Mouse (Mus musculus) kidney, postnatal 36 days (tissue): ENCODE results near the gene Srgap2.
A peak's percentile ranks its signal among the peaks of the same experiment; 100 is the strongest.

ENCODE experiments used
- DNase-seq, 2 experiments: peaks; one replicate each; pipeline ENCODE4 v3.0.0; 2021 to 2022; ENCODE audit warnings: mixed read lengths in 2 of 2

The Srgap2 gene

DNA sequence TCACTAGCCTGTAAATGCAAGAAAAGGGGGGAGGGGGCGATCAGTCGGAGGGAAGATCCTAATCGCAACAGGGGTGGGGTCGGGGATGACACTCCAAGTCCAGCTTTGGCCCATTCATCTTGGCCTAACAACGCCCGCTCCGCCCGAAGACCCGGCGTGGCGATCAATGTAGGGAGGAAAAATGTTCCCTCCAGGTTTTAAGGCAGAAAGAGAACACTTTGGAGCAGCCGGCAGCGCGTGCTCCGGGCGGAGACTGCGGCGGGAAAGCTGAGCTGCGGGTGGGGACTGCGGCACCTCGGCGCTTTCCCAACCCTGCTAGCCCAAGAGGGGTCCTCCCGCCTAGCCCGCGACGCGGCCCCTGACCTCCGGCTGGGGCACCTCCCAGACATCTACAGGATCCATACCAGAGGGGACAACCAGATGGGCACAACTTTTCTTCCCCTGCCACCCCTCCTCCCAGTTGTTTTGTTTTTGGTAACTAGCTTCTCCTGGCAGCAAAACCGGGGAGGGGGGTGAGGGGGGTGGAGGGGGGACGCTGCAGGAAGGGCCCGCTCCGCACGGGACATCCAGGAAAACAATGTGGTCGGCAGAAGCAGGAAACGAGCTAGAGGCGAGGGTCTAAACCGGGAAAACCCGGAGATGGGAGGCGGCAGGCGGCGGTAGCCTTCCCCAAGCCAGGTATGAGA, 1.4 kb downstream of the Srgap2 start:
- peak; percentile 33 to 62 for DNase-seq

DNA sequence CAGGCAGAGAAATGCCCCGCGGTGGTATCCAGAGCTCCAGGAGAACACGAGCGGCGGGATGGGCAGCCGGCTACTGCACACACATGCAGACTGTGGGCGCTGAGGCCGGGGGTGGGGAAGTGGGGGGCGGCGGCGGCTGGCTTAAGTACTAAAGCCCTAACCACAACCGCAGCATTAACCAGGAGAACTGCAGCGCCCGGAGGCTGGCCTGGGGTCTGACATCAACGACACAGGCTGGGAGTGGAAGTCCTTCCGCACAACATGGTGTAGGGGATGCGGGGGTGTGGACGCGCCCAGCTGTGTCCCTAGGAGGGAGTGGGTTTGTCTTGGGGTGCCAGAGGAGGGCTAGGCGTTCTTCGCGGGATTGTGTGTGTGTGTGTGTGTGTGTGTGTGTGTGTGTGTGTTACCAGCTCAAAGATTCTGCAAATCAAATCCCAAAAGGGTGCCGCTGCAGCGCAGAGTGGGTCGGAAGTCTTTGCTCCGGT, 2.0 kb downstream of the Srgap2 start:
- peak; percentile 24 to 47 for DNase-seq

DNA sequence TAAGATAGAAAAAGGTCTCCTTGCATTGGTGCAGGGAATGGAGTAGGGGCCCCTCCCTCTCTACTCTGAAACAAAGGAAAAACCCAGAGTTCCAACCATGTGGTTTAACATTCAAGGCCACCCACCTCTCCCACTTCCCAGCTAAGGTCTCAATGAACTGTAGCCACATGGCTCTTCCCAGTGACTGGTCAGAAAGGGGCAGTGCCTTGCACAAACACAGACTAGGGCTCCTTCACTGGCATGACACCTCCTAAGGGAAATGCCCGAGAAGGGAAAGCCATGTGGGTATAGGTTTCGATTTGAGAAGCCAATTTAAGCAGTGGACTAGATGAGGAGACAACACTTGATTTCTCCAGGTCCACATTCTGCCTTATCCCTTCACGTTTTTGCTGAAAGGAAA, 3.4 kb downstream of the Srgap2 start:
- no peak for DNase-seq

DNA sequence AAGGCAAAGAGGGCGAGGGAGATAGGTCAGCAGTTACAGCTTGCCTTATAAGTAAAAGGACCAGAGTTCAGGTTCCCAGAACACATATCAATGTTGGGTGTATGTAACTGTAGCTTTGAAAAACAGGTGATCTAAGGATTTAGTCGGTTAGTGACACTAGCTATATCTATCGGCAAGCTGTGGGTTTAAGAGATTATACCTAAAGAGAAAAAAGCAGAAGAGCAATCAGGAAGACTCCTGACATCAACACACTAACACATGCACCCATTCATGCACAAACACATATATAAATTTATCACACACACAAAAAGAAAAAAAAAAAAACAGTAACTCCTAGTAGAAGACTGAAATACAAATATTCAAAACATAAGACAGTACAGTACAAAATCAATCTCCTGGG, 10.6 kb downstream of the Srgap2 start:
- no peak for DNase-seq

DNA sequence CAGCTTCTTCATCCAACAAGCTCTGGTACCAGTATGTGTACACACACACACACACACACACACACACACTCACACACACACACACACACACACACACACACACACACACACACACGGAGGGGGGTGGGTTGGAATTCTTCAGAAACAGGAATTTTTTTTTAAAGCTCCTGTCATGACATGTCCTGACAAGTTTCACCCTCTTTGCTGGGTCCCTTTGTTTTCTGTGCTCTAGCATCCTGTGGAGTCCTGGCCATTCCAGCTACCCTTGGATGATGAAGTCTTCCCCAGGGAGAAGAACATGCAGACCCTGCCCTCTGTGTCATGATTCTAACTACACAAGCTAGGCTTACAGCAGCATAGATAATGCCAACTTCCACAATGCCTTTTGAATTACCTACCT, 13.0 kb downstream of the Srgap2 start:
- DNase-seq: peak in 1 of 2 experiments; percentile 31

DNA sequence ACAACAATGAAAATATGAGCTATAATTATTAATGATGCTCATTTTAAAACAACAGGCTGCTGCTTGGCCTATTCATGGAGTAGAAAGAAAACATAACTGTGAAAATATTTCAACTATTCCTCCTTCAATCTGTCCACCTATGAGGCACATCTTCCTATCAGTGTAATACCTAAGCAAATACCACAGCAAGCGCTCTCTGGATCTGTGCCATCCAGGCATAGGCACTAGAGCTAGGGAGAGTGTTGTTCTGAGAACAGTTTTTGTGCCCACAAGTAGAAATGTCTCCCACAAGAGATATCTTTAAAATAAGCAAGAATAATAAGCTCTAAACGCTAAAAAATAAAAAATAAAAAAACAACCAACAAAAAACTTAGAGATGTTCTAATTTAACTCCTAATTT, 14.0 kb downstream of the Srgap2 start:
- DNase-seq: peak in 1 of 2 experiments; percentile 22

DNA sequence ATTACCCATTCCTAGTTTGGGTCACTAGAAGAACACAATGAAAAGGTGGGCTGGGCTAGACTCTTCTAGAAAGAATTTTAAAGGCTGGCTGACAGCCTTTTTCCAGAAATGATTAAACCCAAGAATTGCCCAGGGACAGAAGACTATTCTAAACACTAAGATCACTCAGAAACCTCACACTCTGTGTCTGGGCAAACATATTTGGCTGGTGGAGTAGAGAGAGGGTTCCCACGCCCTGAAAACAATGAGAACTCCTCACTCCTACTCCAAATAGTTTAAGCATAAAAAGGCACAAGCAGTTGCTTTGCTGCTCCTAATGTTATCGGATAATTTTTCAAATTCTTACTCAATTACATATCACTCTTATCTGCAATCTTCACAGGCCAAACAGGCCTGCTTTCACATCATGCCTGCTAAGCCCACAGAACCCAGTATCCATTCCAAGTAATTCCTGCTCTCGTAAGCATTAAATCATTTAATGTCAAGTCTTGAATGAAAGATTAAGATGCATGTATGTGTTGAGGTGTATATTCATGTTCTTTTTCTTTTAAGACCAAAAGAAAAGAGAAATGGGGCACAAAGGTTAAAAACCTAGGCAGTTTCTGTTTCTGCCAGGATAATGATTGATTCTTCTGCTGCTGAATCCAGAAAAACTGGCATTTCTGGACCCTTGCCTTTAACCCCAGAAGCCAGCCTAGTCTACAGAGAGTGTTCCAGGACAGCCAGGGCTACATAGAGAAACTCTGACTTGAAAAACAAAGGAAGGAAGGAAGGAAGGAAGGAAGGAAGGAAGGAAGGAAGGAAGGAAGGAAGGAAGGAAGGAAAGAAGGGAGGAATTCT, 15.3 kb downstream of the Srgap2 start:
- DNase-seq: peak; percentile 49 to 57

DNA sequence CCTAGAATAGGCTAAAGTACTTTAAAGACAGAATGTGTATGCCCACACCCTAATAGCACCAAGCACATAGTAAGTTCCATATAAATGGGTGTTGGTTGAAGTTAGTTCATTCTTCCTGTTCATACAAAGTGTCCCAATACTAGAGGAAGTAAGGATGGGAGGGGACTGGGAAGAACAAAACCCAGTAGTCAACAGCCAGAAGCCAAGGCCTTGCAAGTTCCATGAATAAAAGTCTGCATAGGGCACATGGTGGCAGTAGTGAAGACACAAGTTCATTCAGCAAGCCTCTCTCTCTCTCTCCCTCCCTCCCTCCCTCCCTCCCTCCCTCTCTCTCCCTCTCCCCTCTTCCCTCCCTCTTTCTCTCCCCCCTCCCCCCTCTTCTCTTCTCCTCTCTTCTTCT, 16.0 kb downstream of the Srgap2 start:
- no peak for DNase-seq

DNA sequence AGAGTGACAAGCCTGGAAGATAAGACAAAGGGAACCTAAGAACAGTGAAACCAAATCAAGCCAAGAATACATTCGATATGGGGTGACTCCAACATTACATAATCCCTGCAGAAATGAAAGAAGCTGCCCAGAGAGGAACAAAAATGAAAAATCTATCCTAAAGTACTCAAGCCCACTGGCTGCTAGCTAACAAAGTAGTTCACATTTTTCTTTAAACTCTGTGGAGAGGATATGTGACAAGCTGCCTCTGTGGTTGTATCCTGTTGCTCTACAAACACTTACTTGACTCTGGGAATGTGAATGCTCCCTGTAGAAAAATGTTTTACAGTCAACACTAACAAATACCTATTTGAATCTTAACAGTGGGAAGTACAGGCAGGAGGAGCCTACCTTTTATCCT, 25.5 kb downstream of the Srgap2 start:
- DNase-seq: no peak

DNA sequence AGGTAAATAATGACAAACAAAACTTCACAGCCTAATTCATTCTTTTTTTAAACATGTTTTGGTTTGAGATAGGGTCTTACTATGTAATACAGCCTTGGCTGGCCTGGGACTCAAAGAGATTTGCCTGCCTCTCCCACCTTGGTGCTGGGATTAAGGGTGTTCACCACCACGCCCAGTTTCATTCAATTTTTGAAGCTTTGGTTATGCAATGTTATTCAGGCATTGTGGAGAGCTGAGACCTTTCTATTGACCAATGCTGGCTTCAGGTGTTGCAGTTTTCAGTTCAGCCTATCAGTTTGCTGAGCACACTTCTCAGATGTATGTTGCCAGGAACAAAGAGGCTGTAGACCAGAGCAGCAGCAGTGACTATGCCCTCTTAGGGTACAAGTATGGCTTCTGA, 28.9 kb downstream of the Srgap2 start:
- no peak for DNase-seq

DNA sequence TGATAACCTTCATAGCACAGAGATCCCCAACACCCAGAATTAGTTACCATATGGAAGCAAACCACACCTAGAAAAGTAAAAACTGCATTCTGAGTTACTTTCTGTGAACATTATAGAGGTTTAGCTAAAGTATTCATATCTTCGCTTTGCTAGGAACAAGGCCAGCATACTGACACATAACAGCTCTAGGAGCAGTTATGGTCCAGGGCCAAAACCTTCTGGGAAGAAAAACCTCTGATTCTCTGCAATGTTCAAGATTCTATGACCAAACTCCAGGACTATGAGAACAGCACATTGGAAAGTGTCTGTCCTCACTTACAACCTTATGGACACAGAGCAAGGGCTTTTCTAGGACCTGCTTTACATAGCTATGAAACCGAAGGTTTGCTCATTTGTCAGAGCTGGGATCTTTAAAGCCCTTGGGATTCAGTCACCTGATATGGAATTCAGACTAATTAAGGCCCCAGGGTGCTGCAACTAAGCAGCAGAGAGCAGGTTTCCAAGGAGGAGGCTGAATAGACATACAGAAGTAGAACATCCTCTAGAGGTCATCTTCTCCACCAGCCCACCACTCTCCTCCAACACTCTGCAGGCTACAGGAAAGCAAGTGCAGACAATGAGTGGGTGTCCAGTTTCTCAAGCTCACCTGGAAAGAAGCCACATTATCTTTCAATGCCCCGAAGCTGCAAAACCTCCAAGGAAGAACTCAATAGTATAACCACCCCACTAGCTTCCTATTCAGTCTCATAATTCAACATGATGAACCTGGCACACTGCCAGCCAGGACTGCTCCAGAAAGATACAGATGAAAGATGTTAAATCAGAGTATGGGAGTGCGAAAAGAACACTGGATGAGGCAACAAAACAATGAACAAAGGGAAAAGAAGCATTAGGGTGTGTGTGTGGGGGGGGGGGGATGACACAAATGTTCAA, 32.9 kb downstream of the Srgap2 start:
- peak; percentile 29 to 66 for DNase-seq

DNA sequence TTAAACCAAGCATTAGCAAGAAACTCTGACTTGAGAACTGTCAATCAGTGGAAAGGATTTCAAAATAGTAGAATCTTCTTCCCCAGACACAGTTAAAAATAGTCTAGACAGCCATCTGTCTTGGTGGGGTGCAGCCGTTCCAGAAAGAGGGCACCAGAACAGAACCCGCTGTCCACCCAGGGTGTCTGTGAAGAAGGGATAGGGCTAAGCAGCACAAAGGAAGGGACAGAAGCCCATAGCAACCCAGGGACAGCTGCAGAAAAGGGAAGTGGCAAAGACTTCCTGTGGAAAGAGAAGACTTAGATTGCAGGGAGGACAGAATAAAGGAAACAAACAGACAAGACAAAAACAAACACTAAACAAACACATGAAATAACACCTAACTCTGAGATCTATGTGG, 34.8 kb downstream of the Srgap2 start:
- no peak for DNase-seq

DNA sequence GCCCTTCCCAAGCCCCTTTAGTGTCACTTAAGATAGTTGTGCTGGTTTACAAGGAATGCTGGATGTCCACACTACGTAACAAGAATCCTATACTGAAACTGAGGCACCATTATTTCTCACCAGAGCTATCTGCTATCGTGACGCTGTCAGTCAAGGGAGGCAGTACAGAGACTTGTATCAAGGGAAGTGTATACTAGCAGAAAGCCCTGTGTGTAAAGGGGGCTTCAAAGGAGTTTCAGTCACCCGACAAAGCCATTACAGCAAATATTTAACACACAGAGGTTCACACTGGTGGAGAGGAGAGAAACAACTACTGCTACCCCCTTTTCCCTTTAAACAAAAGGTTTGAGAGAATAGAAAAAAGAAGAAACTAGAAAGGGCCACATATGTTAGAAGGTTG, 35.6 kb downstream of the Srgap2 start:
- DNase-seq: no peak

DNA sequence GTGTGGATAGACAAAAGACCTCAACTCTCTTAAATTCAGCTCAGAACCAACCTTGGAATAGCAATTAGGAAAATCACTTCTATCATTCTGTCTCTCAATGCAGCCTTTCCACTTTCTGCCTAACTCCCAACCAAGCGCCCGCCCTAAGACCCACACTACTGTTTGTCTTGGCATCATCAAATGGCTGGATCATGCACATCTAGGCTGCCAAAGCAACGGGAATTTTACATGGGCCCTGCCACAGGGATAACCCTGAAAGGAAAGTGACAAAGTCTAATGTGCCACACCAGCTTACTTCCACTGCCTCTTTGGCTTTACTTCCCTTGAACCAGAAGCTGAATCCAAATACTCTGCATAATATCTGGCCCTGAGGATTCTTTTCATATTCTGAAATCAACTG, 37.8 kb downstream of the Srgap2 start:
- DNase-seq: peak; percentile 22 to 40

DNA sequence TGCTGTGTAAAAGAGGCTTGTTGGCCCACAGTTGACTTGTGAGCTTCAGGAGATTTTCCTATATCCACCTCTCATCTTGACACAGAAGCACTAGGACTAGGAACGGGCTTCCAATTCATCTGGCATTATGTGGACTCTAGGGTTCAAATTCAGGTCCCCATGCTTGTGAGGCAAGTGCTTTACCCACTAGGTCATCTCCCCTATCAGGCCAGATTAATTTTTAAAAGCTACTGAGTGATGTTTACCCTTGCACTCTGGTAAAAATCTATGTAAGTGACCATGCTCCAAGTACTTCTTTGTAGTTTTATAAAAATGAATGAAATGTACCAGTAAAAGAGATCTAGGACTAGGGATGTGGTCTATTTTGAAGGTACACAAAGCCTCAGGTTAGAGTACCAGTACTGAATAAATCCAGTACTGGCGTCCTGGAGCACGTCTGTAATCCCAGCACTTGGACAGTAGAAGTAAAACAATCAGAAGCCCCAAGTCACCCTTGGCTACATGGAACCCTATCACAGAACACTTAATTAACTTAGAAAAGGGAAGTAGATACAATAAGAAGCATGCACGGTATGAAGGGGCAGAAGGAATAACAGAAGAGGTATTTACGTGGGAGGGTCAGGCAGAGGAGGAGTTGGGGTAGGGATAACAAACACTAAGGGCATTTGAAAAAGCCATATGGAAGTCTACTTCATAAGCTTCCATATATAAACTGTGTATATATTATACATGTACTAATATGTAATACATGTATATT, 40.9 kb downstream of the Srgap2 start:
- DNase-seq: peak in 1 of 2 experiments; percentile 20

DNA sequence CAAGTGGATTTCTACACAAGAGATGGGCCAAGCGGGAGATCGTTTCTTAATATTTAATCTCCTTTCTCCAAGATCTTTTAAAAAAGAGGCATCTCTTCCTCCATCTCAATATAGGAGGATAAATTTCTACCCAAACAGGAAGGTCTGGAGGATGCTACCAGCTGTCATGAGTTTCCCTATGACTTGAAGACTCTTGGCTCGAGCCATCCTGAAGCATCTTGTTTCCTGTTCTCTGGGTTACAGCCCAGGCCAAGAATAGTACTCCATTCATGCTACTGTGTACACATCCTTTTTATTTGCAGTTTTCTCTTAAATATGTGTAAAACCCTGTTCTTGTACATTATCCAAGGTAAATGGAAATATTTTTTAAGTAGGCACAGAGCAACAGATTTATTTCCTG, 44.9 kb downstream of the Srgap2 start:
- peak in 1 of 2 experiments; percentile 48 for DNase-seq

DNA sequence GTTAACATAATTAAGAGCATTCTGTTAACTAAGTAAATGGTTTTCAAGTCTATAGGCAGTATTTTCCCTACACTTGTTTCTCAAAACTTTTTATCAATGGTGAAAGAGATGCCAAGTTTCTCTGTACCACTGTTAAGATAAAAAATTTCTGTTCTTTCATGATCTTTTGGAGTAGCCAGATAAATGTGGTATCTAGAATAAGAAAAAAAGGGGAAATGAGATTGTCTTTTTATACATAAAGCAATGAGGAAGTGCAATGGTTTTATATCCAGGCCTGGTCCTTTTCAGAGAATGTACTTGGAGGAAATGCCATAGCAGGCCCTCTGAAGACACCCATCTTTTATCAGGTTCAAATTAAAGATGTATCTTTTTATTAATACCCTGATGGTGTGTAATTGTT, 45.8 kb downstream of the Srgap2 start:
- DNase-seq: no peak

DNA sequence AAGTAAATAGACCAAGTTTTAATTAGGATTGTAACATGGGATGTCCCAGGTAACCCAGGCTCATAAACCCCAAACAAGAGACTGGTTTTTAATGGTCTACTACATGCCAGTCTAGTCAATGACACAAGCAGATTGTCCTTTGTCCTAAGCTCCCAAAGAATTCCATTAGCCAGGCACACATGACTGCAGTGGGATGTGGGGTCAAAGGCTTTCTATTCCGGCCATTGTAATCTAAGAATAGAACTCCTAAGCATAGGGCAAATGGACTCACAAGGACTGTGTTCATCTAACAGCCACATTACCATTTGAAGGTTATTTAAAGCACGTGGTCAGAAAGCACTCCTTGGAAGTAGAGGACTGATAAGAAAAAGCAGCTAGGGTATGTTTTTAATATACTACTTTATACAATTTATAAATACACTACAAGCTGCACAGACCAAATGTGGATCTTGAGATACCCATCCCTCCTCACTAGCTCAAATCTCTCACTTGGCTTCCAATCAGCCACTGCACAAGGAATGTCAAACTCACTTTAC, 48.3 kb downstream of the Srgap2 start:
- DNase-seq: peak; percentile 37 to 72

DNA sequence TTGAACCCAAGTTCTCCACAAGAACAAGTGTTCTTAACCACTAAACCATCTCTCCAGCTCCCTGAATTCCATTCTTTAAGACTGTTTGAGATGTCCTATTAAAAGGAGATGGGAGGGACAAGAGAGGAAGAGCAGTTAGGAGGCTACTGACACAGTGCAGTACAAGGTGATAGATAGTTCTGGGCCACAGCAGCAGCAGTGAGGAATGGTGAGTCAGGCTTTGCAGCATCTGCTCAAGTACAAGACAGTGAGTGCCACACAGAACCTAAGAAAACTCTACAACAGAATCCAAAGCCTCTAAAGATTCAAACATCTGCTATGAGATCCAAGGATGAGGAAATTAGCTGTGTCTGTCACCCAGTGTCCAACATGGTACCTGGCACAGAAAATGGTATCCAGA, 51.8 kb downstream of the Srgap2 start:
- no peak for DNase-seq

DNA sequence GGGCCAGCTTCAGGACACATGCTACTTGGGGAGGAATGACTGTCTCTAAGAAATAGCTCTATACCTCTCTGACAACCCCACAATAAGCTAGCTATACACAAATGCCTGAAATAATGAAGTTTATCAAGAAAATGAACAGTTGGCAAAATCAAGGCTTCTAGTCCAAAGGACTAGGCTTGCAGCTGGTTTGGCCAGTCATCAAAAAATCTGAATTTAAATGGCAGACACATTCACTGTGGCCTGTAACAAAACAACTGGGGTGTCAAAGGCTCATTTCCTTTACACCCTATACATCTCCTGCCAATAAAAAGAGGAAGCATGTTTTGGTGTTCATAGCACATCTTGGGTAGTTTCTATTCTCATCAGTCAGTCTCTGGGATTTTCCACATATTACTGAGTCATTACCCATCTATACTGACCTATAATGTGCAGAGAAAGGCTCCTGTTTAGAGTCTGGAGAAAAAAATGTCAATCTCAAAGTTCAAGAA, 53.5 kb downstream of the Srgap2 start:
- no peak for DNase-seq

DNA sequence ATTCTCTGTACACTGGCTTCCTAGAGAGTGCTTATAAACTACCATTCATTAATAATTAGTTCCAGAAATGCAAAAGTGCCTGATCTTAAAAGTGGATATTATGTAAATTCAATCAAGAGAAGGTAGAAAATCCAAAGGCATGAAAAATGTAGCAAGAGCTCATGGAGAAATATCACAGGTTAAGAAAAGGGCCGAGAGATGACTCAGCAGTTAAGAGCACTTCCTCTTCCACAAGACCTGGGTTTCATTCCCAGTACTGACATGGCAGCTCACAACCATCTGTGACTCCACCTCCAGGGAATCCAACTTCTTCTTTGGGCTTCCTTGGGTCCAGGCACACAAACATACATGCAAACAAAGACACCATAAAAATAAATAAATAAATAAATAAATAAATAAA, 56.6 kb downstream of the Srgap2 start:
- no peak for DNase-seq

DNA sequence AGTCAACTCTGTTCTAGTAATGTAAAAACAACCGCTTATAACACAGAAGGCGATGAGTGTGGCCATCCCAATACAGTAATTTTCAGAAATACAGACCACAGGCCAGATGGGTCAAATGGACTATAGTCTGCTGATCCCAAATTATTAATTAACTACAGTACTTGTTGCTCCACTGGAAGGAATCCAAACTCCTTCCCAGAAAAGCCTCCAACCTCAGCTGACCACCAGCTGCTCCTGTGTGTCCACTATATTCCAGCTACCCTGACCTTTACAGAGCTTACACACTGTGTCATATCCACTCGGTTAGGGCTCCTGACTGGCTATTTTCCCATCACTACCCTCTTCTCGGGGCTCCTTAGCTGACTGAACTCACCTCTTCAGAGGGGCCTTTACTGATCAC, 61.3 kb downstream of the Srgap2 start:
- DNase-seq: peak; percentile 45 to 79
